Mouse (Mus musculus): ENCODE measurements around the gene Zfp428.
"Not testable (repeated sequence)": the region's sequence is repeated elsewhere in the genome, so short reads cannot be mapped to it uniquely, and the experiment has no call there.

The Zfp428 gene

DNA sequence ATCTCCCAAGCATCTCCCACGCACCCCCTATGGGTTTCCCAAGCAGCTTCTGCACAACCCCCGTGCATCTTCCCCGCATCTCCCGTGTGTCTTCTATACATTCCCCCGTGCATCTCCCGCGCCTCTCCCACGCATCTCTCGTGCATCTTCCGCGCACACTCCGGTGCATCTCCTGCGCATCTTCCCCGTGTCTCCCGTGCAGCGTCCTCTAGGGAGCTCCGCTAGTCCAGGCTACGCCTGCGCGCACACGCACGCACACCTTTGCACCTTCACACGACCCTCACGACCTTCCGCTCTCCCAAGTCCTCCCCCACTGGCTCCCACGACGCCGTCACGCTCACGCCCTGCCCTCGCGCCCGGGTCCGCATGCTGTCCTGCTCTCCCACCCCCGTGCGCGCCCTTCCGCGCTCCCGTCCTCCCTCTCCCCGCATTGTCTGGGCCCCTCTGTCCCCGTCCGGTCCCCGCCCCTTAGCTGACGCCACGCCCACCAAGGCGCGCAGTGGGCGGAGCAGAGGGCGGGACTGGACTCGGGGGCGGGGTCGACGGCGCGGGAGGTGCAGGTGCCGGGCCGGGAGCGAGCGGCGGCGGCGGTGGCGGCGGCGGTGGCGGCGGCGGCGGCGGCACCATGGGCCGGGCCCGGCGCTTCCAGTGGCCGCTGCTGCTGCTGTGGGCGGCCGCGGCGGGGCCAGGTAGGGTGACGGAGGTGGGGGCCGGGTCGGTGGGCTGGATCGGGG is 25.2 kb upstream of the Zfp428 start, which contains the start of gene Cadm4:
Gene Cadm4, plus strand, starts transcription at position 550 of the 734 bp plus-strand sequence.
- peak; percentile 90 to 98 for DNase-seq

DNA sequence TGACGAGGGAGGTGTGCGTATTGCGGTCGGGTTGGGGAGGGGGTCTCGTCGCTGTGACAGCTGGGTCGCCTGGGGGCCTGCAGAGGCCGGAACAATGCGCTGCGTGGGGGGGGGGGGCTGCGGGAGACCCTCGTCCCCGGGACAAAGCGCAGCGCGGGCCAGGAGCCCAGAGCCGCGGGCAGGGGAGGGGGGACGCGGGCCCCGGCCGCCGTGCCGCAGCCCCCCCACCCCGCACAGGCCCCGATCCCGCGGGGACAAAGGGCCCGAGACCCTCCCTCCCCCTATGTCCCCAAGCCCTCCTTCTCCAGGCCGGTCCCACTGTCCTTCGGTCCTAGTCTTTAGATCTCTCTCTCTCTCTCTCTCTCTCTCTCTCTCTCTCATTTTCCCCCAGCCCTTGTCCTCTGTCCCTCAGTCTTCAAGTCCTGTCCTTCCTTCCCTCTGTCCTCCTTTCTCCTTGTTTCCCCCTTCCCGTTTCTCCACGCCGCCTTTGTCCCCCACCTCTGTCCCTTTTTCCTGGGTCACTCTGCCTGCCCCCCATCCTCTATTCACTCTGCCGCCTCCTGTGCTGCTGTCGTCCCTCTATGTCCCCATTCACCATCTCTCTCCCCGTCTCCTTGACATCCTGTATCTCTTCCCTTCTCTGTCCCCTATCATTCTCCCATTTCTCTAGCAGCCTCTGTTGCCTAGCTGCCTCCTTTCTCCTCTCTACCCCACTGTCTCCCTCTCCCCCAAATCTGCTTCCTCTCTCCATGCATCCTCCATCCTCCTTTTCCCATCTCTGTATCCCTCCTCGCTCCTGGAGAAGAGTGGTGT is 24.4 kb upstream of the Zfp428 start:
- DNase-seq, result no peak

DNA sequence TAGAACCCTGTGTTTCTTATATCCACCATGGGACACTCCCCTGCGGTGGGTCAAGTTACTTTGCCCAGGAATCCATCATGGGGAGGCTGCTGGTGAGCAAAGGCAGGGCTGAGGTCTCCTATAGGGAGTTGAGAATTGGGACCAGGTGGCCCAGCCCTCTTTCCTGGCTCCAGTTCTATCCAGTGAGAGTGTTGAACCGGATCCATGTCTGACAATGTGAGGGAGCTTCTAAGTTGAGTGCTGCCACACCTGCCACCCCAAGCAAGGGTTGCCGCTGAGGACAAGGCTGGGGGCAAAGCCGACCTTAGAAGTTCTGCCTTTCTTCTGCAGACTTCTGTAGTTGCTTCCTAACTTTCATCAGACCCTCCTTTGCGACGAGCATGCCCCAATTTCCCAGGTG is 23.5 kb upstream of the Zfp428 start:
- peak in 1 of 2 experiments; percentile 32 for DNase-seq

DNA sequence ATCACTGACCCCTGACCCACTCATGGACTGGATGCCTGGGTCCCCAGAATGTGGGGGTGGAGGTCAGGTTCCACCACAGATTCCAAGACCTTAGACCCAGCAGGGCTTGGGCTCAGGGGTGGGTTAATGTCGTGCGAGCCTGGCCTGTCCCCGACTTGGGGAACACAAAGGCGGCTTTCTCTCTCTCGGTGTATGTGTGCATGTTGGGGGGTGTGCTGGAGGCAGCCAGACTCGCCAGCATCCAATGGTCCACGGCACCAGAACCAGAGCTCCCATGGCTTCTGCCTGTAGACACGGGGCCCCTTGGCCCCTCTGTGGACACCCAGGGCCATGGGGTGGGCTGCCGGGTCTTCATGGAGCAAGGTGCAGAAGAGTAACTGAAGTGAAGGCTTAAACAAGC is 21.3 kb upstream of the Zfp428 start:
- no peak for DNase-seq

DNA sequence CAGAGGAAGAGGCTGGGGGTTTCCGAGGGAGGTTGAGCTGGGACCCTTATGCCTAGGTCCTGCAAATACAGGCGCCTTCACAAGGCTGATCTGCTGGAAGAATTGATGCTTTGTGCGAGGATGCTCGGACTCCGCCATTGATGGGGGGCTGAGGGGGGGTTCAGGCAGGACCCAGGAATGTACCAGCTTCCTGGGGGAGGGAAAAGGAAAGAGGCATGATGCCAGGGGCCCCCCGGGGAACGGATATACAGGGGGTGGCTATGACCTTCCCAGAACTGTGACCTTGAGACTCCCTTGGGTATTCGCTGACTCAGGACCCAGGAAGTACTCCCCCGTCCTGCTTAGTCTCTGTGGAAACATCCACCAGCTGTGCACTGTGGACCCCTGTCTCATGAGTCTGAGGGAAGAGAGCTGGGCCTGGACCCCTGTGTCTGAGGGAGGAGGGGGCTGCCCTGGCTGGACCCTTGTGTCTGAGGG is 20.1 kb upstream of the Zfp428 start:
- DNase-seq, result peak in 1 of 2 experiments; percentile 24

DNA sequence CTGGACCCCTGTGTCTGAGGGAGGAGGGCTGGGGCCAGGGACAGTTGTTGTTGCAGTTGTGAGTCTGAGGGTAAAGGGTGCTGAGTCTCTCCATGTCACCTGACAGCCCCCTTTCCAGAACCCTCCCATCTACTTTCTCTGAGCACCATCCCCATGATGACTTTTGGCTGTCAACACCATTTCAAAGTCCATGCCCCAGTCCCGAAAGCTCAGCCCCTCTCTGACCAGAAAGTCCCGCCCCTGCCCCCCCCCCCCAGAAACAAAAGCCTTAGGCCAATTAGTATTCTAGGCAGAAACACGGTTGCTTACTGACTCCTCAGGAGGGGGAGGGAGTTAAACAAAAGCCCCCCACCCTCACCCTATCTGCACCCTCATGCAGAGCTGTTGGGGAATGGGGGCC is 19.4 kb upstream of the Zfp428 start:
- DNase-seq, result no peak

DNA sequence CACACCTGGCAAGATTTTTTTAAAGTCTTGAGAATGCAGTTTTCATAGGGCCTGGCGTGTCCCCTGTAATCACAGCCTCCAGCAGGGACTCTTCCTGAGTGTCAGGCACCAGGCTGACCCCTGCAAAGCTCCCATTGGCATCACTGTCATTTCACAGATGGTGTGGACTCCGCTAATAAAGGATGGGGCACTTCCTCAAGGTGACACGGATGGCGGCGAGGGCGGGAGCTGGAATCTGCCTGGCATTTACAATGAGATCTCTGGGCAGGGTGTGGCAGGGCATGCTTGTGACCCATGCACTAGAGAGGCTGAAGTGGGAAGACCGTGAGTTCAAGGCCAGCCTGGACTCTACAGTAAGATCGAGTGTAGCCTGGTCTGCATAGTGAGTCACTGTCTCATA is 18.5 kb upstream of the Zfp428 start:
- peak in 1 of 2 experiments; percentile 59 for DNase-seq

DNA sequence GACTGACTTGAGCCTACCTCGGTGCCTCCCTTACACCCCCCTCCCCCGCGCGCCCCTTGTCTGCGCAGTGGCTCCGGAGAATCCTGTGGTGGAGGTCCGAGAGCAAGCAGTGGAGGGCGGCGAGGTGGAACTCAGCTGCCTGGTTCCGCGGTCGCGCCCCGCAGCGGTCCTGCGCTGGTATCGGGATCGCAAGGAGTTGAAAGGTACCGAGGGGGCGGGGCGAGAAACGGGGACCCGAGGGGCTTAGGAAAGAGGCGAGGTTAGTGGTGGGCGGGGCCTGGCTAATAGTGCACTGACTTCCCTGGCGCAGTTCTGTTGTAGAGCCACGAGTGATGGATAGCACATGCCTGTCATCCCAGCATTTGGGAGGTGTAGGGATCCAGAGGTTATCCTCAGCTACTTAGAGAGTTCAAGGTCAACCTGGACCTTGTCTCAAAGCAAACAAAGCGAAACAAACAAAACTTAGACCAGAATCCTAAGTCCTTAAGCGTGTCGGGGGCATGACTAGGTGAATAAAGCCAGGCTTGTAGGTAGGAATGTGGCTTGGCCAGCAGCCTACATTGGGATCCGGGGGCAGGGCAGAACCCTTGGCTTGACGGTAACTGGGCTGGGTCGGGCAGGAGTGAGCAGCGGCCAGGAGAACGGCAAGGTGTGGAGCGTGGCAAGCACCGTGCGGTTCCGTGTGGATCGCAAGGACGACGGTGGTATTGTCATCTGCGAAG is 6.8 kb upstream of the Zfp428 start:
- no peak for DNase-seq

DNA sequence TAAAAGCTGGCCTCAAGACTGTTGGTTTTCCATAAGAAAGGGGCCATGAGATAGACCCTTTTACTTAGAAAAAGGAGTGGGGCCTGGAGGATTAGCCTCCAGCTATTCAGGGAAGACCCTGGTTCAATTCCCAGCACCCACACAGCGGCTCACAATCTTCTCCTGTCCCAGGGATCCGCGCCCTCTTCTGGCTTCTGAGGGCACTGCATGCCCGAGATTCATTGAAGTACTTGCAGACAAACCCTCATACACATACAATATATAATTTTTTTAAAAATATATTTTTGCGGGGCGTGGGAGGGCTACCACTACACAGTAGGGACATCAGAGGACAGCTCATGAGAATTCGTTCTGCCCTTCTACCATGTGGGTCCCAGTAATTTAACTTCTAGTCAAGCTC is 5.9 kb upstream of the Zfp428 start:
- peak in 1 of 2 experiments; percentile 48 for DNase-seq

DNA sequence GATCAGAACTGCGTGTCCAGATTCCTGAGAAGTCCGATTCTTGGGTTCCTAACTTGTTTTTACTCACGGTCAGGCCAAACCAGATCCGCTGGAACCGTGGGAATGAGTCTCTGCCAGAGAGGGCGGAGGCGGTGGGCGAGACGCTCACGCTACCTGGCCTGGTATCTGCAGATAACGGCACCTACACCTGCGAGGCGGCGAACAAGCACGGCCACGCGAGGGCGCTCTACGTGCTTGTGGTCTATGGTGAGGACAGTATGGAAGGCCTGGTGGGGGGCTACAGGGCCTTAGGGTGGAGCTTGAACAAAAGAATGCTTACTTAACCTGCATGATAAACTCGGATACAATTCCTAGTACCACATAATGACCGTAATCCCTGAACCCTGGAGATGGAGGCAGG is 5.3 kb upstream of the Zfp428 start:
- DNase-seq, result peak in 1 of 2 experiments; percentile 50

DNA sequence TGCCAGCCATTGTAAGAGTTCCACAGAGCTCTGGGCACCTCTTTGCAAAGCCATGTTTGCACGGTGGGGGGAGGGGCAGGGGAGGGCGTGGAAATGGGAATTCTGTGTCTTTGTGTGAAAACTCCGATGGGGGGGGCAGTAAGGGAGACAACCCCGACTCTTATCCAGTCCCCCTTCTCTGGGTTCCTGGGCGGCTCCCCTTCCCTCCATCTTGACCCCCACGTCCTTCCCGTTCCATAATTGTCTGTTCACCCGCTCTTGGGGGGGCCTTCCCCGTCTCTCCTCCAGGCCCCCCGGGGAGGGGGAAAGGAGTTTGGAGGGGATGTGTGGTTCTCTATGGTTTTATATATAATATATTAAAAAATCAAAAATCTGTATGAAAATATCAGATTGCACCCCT is 2.8 kb upstream of the Zfp428 start:
- no peak for DNase-seq

DNA sequence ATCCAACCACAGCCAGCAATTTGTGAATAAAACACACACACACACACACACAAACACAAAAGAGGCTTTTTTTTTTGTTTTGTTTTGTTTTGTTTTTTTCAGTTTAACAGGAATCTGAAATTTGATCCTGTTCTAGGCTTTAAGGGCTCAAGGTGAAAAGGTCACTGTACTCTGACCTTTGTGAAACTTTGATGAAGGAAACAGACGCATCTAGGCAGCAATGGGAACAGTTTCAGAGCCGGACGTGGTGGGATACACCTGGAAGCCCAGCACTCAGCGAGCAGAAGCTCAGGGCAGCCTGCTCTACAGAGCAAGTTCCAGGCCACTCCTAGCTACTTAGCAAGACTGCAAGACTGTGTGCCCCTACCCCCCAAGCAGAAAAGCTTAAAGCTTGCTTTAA is 1.9 kb upstream of the Zfp428 start:
- DNase-seq, result no peak

DNA sequence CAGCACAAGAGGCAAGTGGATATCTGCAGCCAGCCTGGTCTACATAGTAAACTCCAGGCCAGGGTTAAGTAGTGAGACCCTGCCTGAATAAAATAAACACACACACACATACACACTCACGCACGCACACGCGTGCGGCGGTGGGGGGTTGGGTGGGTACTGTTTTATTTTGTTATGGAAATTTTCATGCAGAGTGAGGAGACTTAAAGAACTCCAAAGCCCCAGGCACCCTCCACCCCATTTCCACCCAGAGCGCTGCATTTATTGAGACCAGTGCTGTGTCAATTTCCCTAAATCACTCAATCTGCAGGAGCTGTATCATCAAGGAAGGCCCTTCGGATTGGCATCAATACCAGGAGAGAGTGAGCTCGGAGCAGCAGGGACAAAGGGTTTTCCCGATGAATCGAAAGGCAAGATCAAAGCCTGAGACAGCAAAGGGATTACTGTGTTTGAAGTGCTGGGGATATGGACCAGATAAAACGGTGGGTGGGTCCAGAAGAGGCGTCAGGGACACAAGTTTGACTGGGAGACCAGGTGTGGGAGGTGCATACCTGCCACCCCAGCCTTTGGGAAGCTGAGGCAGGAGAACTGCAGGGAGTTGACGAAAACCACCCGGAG is 1.2 kb upstream of the Zfp428 start:
- no peak for DNase-seq

DNA sequence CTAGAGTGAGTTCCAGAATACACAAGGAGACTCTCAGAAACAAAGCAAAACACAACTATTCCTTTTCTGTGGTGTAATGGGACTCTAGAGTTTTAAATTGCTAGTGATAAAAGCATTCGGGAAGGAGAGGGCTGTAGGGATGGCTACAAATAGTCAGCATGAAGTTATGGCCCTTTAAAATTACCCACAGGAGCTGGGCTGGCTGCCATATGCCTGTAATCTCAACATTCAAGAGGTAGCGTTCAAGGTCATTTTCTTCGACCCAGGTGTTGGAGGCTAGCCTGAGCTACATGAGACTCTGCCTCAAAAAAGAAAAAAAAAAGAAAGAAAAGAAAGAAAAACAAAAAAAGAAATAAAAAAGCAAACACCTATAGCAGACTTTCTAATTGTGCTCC is 744 bp upstream of the Zfp428 start:
- peak in 1 of 2 experiments; percentile 53 for DNase-seq

DNA sequence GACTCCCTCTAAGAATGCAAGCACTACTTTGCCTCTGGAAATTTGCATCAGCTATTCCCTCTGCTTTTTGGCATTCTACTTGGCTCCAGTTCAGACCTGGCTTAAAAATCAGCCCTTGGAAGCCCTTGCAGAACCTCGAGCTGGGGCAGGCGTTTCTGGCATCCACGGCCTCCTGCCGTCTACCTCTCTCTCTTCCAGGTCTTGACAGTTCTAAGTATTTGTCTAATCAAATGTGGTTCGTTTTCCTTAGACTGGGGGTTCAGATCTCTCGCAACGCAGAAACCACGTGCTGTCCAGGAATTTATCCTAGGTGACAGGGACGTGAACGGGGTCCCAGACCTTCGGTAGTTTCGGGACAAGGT is 349 bp upstream of the Zfp428 start:
- peak; percentile 76 to 78 for DNase-seq

DNA sequence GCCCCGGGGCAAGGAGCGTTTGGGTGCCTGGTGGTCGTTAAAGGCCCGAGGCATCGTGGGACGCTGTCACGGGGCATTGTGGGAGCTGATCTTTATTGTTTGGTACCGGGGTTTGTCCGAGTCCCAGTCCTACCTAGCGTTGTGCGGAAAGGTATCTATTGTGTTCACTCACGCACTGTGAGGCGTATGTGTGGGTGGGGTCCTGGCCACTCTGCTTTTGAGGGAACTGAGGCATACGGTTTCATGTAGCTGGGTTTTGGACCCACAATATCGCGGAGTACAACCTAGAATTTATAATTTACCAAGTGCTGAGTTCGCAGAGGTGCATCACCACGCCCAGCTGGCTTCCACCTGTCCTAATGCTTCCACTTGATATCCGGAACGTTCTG is 914 bp downstream of the Zfp428 start:
- DNase-seq, result no peak

DNA sequence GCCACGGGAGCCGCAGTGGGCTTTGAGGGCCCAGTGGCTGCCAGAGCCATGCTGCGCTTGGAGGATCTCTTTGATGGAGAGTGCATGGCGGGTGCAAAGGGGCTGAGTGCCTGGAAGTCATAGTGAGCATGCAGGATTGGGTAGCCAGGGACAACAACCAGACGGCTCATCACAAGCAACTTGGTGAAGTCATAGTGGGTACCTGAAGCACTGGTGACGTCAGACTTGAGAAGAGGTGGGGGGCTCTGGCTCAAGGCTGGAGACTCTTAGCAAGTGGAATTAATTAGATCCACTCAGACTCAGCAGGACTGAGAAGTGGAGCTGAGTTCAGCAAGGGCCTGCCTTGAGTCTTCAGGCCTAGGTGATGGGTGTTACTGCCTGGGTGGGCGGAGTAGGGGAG is 5.5 kb downstream of the Zfp428 start, which contains the start of gene AC161166.1:
Gene AC161166.1, minus strand, starts transcription at position 101 of the 400 bp plus-strand sequence.
- no peak for DNase-seq

DNA sequence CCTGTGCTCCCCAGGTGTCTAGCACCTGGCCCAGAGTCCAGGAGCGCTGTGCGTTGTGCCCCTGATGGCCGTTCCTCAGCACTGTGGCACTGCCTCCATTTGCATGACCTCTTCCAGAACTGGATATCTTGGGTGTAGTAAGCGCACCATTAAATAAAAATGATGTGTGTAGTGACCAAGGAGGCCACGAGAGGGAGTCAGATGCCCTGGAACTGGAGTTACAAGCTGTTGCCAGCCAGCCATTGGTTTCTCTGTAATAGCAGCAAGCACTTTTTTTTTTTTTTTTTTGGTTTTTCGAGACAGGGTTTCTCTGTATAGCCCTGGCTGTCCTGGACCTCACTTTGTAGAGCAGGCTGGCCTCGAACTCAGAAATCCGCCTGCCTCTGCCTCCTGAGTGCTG is 9.5 kb downstream of the Zfp428 start:
- peak; percentile 59 to 63 for DNase-seq

DNA sequence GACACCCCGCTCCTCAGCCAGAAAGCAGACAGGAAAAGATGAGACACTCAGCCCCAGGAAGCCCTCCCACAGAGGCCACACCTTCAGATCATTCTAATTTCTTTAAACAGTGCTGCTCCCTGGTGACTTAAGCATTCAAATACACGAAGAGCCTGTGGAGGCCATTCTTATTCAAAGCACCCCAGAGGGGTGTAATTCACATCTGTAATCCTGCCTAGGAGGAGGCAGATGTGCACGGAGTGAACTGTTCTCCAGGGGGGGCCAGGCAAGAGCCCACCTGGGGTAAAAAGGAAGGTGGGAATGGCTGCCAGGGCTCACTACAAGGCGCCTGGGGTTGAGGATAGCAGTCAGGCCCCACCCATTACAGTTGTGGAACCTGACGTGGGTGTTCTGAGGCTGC is 10.3 kb downstream of the Zfp428 start:
- no peak for DNase-seq

DNA sequence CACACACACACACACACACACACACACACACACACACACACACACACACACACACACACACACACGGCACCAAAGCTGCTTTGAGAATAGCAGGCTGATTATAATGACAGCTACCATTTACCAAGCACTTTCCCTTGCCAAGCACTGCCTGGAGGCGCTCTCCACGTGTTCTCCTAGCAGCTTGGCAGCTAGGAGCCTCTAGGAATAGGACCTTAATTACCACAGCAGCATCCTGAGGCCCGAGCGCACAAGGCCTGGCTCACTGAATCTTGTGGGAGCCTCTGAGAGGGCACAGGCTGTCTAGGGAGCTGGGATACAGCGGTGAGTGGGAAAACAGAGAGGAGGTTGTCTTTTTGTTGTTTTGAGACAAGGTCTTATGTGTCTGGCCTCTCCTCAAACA is 10.8 kb downstream of the Zfp428 start:
- DNase-seq, result no peak

DNA sequence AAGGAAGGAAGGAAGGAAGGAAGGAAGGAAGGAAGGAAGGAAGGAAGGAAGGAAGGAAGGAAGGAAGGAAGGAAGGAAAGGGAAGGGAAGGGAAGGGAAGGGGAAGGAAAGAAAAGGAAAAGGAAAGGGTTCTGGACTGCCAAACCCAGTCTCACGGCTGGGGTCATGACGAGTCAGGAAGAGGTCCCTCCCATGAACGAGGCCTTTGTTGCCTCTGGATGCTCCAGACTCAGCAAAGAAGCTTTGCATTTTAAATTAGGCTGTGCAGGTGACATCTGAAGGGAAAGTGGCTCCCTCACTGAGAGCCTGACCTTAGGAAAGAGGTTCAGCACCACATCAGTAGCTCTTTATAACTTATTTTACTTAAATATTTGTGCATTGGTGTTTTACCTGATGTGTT is 12.3 kb downstream of the Zfp428 start:
- DNase-seq, result no peak

DNA sequence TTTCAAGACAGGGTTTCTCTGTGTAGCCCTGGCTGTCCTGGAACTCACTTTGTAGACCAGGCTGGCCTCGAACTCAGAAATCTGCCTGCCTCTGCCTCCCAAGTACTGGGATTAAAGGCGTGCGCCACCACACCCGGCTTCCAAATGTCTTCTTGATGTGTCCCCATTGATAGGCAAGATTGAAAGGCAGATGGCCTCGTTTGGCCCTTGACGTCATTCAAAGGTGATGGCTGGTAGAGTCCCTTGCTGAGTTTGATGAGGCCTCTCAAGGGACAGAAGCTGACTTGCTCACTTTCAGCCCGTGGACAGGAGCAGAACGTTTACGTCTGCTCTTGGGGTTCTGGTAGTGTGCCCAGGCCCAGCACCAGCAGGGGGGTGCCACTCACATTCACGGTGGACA is 13.2 kb downstream of the Zfp428 start:
- DNase-seq, result not testable (repeated sequence)

DNA sequence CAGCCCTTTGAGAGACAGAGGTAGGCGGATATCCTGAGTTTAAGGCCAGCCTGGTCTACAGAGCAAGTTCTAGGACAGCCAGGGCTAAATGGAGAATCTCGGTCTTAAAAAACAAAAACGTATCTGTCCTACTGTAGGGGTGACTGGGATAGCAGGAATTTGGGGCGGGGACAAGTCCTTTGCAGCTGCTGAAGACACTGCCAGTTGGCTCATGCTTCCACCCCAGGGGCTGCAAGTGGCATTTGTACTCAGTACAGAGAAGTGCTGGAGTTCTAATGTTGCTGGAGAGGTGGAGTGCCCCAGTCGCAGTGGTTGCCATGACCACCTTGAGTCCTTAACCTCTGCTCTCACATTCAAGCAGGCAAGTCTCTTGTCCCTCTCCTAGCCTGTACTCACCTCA is 16.0 kb downstream of the Zfp428 start:
- DNase-seq, result no peak

All from cerebellum, adult 18-20 months (tissue).